Mouse (Mus musculus) frontal cortex, adult 2 months (tissue): ENCODE measurements at regions not wholly inside any gene's neighbourhood (a gene's known extent, or its start where the extent isn't known, plus 50 kb on each side); places are given as distances from the start of the nearest gene placed in this dataset.
"Not testable (repeated sequence)": the region's sequence is repeated elsewhere in the genome, so short reads cannot be mapped to it uniquely, and the experiment has no call there.

Experiments used
- DNase-seq, 2 experiments: peaks; one replicate each; pipeline ENCODE4 v3.0.0; 2022; ENCODE audit warnings: low spot score in 1 of 2; ENCODE audit errors: extremely low spot score in 1 of 2

GRCm38 (mm10) chr4:29282169-29282568 is 469.2 kb downstream of the Epha7 start:
- DNase-seq = no peak

GRCm38 (mm10) chr4:29301348-29301747 is 488.4 kb downstream of the Epha7 start:
- DNase-seq = no peak

- no peak for DNase-seq
These were observed 491.0 kb downstream of the Epha7 start for GRCm38 (mm10) chr4:29303951-29304350.

- DNase-seq = peak in 1 of 2 experiments; percentile 42
These were observed 494.3 kb downstream of the Epha7 start for GRCm38 (mm10) chr4:29307245-29307644.

GRCm38 (mm10) chr4:29323921-29324320 is 511.0 kb downstream of the Epha7 start:
- no peak for DNase-seq

GRCm38 (mm10) chr4:29329145-29329544 is 516.2 kb downstream of the Epha7 start:
- DNase-seq = no peak

- DNase-seq = no peak
These were observed 518.8 kb downstream of the Epha7 start for GRCm38 (mm10) chr4:29331747-29332146.

- DNase-seq = no peak
These were observed 524.3 kb downstream of the Epha7 start for GRCm38 (mm10) chr4:29337245-29337644.

GRCm38 (mm10) chr4:29362191-29362590 is 549.3 kb downstream of the Epha7 start:
- no peak for DNase-seq

- DNase-seq = no peak
These were observed 576.4 kb downstream of the Epha7 start for GRCm38 (mm10) chr4:29389282-29389681.

- peak in 1 of 2 experiments; percentile 31 for DNase-seq
These were observed 577.4 kb downstream of the Epha7 start for GRCm38 (mm10) chr4:29390333-29390732.

- no peak for DNase-seq
These were observed 589.2 kb downstream of the Epha7 start for GRCm38 (mm10) chr4:29402143-29402542.

GRCm38 (mm10) chr4:29414616-29415015 is 601.7 kb downstream of the Epha7 start:
- DNase-seq = peak; percentile 20 to 40

- DNase-seq = no peak
These were observed 607.4 kb downstream of the Epha7 start for GRCm38 (mm10) chr4:29420198-29420792.

- DNase-seq = not testable (repeated sequence)
These were observed 618.6 kb downstream of the Epha7 start for GRCm38 (mm10) chr4:29431493-29431892.

GRCm38 (mm10) chr4:29463329-29463728 is 650.4 kb downstream of the Epha7 start:
- DNase-seq = no peak

- peak in 1 of 2 experiments; percentile 6 for DNase-seq
These were observed 653.4 kb downstream of the Epha7 start for GRCm38 (mm10) chr4:29466315-29466714.

GRCm38 (mm10) chr4:29480384-29481092 is 667.6 kb downstream of the Epha7 start:
- DNase-seq = no peak

- no peak for DNase-seq
These were observed 668.3 kb downstream of the Epha7 start for GRCm38 (mm10) chr4:29481093-29481715.

GRCm38 (mm10) chr4:29482407-29482806 is 669.5 kb downstream of the Epha7 start:
- no peak for DNase-seq

- no peak for DNase-seq
These were observed 687.9 kb downstream of the Epha7 start for GRCm38 (mm10) chr4:29500844-29501243.

GRCm38 (mm10) chr4:29525051-29525450 is 712.1 kb downstream of the Epha7 start:
- DNase-seq = no peak
